17 mouse cellular contexts compared by ENCODE assay signal in genomic region chr2:43208223-43208622, GRCm38 (mm10).
DNase-seq lines count a peak whose midpoint lies in the region; ATAC-seq and TF ChIP-seq lines count a peak whose summit lies in the region.
"Had no signal": no experiment of that assay in that cellular context is flagged by ENCODE, and none has a peak within 500 bp of the region (broad histone marks: within the 10 kb centered on the region; RNA-seq: fewer than 3 reads in every experiment).

No protein-coding gene starts in this region.

- peak; percentile 4 to 22 for DNase-seq in frontal cortex, adult 2 months (ENCODE audit: extremely low spot score in 1 of 2, low spot score in 1 of 2)
- no peak for DNase-seq in frontal cortex, postnatal 25 days (ENCODE audit: low spot score in 2 of 2)
- peak; percentile 50 for DNase-seq in MEL (ENCODE audit: low read depth, low spot score)
- no peak for DNase-seq in heart, adult 11 months
- DNase-seq in right cerebral cortex, adult 18-20 months: no peak
- DNase-seq: adrenal gland, postnatal 25 days; B cell, adult 2 months; kidney, adult 9 months; liver; lung, adult 2 months; retina, postnatal 1 day had no signal

- WGBS in forebrain, embryonic 13.5 days: 44% methylated on average over 3 of the region's 3 CpGs
- WGBS in intestine, embryonic 16.5 days: 67% methylated on average over 3 of the region's 3 CpGs

- H3K27me3 ChIP-seq in MEL (ENCODE audit: control insufficient read depth in 1 of 2, insufficient read depth in 2 of 2, low read length in 2 of 2): no peaks in the 10 kb centered on the region
- H3K27me3 ChIP-seq in forebrain, embryonic 13.5 days: no peaks in the 10 kb centered on the region
- H3K27me3 ChIP-seq in intestine, embryonic 16.5 days (replicated peaks; ENCODE audit: control insufficient read depth, insufficient read depth, low read length): no peaks in the 10 kb centered on the region
- H3K27me3 ChIP-seq: heart, embryonic 12.5 days; megakaryocyte, embryonic 14.5 days; neural tube, embryonic 13.5 days had no signal

- no peak overlapping the region for H3K4me2 ChIP-seq in forebrain, embryonic 13.5 days
- no peak overlapping the region for H3K4me2 ChIP-seq in intestine, embryonic 16.5 days (ENCODE audit: low read depth, low read length)
- H3K4me2 ChIP-seq: heart, embryonic 12.5 days; neural tube, embryonic 13.5 days had no signal

- TF ChIP-seq RAD21 in MEL (IDR thresholded peaks at IDR 0.05; ENCODE audit: low read depth, low read length): no peak

- no peaks in the 10 kb centered on the region for H3K4me1 ChIP-seq in MEL (ENCODE audit: control insufficient read depth in 1 of 2, insufficient read depth in 2 of 2, low read length in 2 of 2)
- 0 out of 2 replicates have a peak, but pooled peaks cover 7% of the 10 kb centered on the region for H3K4me1 ChIP-seq in forebrain, embryonic 13.5 days
- no peaks in the 10 kb centered on the region for H3K4me1 ChIP-seq in intestine, embryonic 16.5 days (ENCODE audit: control insufficient read depth, insufficient read depth, low read length)
- H3K4me1 ChIP-seq: heart, embryonic 12.5 days; megakaryocyte, embryonic 14.5 days; neural tube, embryonic 13.5 days had no signal

- peaks cover 0 to 5% of the 10 kb centered on the region in 2 experiments; a peak in 2 of 4 replicates for H3K36me3 ChIP-seq in MEL (ENCODE audit: control insufficient read depth in 1 of 2, insufficient read depth in 2 of 2, low read length in 2 of 2)
- H3K36me3 ChIP-seq in forebrain, embryonic 13.5 days (ENCODE audit: poor library complexity, severe bottlenecking): no peaks in the 10 kb centered on the region
- no peaks in the 10 kb centered on the region for H3K36me3 ChIP-seq in intestine, embryonic 16.5 days (ENCODE audit: control insufficient read depth, insufficient read depth, low read length)
- H3K36me3 ChIP-seq: heart, embryonic 12.5 days; neural tube, embryonic 13.5 days had no signal

- H3K9me3 ChIP-seq in MEL (replicated peaks; ENCODE audit: insufficient read depth, low read length): no peaks in the 10 kb centered on the region
- H3K9me3 ChIP-seq in forebrain, embryonic 13.5 days (replicated peaks): no peaks in the 10 kb centered on the region
- H3K9me3 ChIP-seq in intestine, embryonic 16.5 days (ENCODE audit: control insufficient read depth, low read length): no peaks in the 10 kb centered on the region
- H3K9me3 ChIP-seq: heart, embryonic 12.5 days; megakaryocyte, embryonic 14.5 days; neural tube, embryonic 13.5 days had no signal

- no peak overlapping the region for H3K27ac ChIP-seq in MEL (ENCODE audit: control insufficient read depth, low read depth, low read length)
- H3K27ac ChIP-seq in forebrain, embryonic 13.5 days: no peak overlapping the region
- H3K27ac ChIP-seq in intestine, embryonic 16.5 days (ENCODE audit: low read length): no peak overlapping the region
- H3K27ac ChIP-seq: neural tube, embryonic 13.5 days had no signal

- no peak for TF ChIP-seq CTCF in MEL (IDR thresholded peaks at IDR 0.05 in 2 of 3, conservative IDR thresholded peaks at IDR 0.05 in 1 of 3; ENCODE audit: control insufficient read depth in 1 of 3, insufficient read depth in 1 of 3, low read depth in 2 of 3, low read length in 3 of 3, poor library complexity in 1 of 3, severe bottlenecking in 1 of 3)

- no peak overlapping the region for H3K9ac ChIP-seq in MEL (ENCODE audit: control insufficient read depth, low read depth, low read length, poor library complexity, severe bottlenecking)
- no peak overlapping the region for H3K9ac ChIP-seq in forebrain, embryonic 13.5 days
- H3K9ac ChIP-seq in intestine, embryonic 16.5 days (ENCODE audit: low read depth, low read length): no peak overlapping the region
- H3K9ac ChIP-seq: heart, embryonic 12.5 days; neural tube, embryonic 13.5 days had no signal

- TF ChIP-seq POLR2A in MEL (IDR thresholded peaks at IDR 0.05; ENCODE audit: control insufficient read depth in 1 of 2, insufficient read depth in 1 of 2, low read depth in 1 of 2, low read length in 2 of 2, poor library complexity in 1 of 2): no peak

- peak; percentile 87 for ATAC-seq in forebrain, embryonic 13.5 days
- peak; percentile 30; the same call in 1 of the 2 replicates for ATAC-seq in megakaryocyte, adult 5-6 weeks (ENCODE audit: poor library complexity, severe bottlenecking)
- no peak for ATAC-seq in intestine, embryonic 16.5 days

- no peaks in the 10 kb centered on the region for H3K79me2 ChIP-seq in MEL (ENCODE audit: control insufficient read depth, insufficient read depth, low read length, poor library complexity)

- peak; percentile 56 to 63; a peak in 2 of 4 replicates for TF ChIP-seq EP300 in MEL (IDR thresholded peaks at IDR 0.05; ENCODE audit: low read depth in 1 of 2, low read length in 2 of 2)

- no peak overlapping the region for H3K4me3 ChIP-seq in MEL (ENCODE audit: control insufficient read depth in 1 of 2, insufficient read depth in 1 of 2, low read depth in 2 of 2, low read length in 2 of 2)
- no peak overlapping the region for H3K4me3 ChIP-seq in forebrain, embryonic 13.5 days
- H3K4me3 ChIP-seq in intestine, embryonic 16.5 days (ENCODE audit: low read length): no peak overlapping the region
- H3K4me3 ChIP-seq: heart, embryonic 12.5 days; megakaryocyte, embryonic 14.5 days; neural tube, embryonic 13.5 days had no signal

TF ChIP-seq in MEL, 35 proteins besides CTCF, POLR2A, EP300 and RAD21:
- TF ChIP-seq USF2 (IDR thresholded peaks at IDR 0.05; ENCODE audit: borderline replicate concordance in 1 of 2, insufficient read depth in 1 of 2, low read depth in 1 of 2, low read length in 2 of 2): no peak
- TF ChIP-seq TAL1 (IDR thresholded peaks at IDR 0.05; ENCODE audit: low read length): no peak
- no peak for TF ChIP-seq JUND (IDR thresholded peaks at IDR 0.05; ENCODE audit: low read depth, low read length)
- no peak for TF ChIP-seq UBTF (IDR thresholded peaks at IDR 0.05; ENCODE audit: borderline replicate concordance, insufficient read depth, low read depth, low read length)
- TF ChIP-seq TCF12 (IDR thresholded peaks at IDR 0.05; ENCODE audit: low read depth, low read length): 0 out of 2 replicates have a peak, but pooled peaks have one; percentile 11
- TF ChIP-seq RCOR1 (IDR thresholded peaks at IDR 0.05; ENCODE audit: low read depth, low read length): peak; percentile 43; the same call in 1 of the 2 replicates
- no peak for TF ChIP-seq MAX (IDR thresholded peaks at IDR 0.05; ENCODE audit: low read length)
- TF ChIP-seq GATA1 (IDR thresholded peaks at IDR 0.05; ENCODE audit: low read depth, low read length): peak; percentile 37
- TF ChIP-seq MAFK (IDR thresholded peaks at IDR 0.05; ENCODE audit: borderline replicate concordance, low read depth, low read length): peak; percentile 23; the same call in 1 of the 2 replicates
- no peak for TF ChIP-seq NELFE (IDR thresholded peaks at IDR 0.05; ENCODE audit: low read depth, low read length)
TF ChIP-seq in MEL: peak in this region for 4.

Comparison
In these comparisons a context has a peak if more than half of its experiments do, and no peak if none do; other contexts are left out.
1. DNase-seq: peak in frontal cortex, adult 2 months (2 of 2) and MEL (single experiment); none in frontal cortex, postnatal 25 days (0 of 2), heart, adult 11 months (single experiment) and right cerebral cortex, adult 18-20 months (single experiment).